Mouse (Mus musculus): Measurements from ENCODE around the gene Dip2c. TPM values are rescaled to one million over a fixed set of nuclear protein-coding genes. Genes with fewer than 3 reads are reported as not detected.

The Dip2c gene
- polyA plus RNA-seq, 1 experiment from 2014 or later, result 0.46 TPM

DNA sequence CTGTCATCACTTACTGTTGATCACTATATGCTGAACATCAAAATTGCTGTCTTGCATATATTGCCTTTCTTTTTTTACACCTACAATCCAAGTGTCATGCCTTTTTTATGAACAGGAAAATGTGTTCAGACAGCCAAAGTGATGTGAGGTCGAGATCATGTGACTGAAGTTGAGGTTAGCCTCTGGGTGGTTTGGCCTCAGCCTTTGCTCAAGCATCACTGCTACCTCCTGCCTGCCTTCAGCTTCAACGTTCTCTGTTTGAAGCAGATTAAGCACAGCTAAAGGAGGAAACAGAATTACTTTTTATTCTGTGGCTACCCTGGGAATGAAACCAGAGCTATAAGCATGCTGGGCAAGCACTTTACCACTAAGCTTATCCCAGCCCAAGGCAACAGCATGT lies 13.6 kb downstream of the Dip2c start:
- ATAC-seq (ENCODE audit: insufficient read depth), result no peak
- Histone ChIP-seq H3K4me2 (no peak overlapping the region), H3K9me3 (replicated peaks) (no peaks in the 10 kb centered on the region), H3K36me3 (replicated peaks) (no peaks in the 10 kb centered on the region), H3K27ac (replicated peaks) (no peak overlapping the region), H3K9ac (no peak overlapping the region), H3K4me1 (replicated peaks) (no peaks in the 10 kb centered on the region), H3K4me3 (replicated peaks) (no peak overlapping the region), H3K27me3 (no peaks in the 10 kb centered on the region)
- 25% methylated on average over 2 of the region's 2 CpGs for WGBS (ENCODE audit: insufficient replicate concordance)

DNA sequence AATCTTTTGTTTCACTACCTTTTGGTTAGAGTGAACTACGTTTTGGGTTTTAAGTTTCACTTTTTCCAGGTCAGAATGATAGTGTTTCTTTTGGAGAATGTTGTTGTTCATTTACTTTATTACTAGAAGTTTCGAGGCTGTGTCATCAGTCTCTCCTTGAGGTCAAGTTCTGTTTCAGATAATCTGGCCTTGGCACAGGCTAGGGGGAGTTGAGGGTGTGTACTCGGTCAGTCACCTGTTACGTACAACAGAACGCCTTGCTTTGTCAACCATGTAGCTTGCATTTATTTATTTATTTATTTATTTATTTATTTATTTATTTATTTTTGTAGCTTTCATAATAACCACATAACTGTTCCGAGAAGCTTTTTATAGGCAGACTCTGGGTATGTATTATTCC lies 20.0 kb downstream of the Dip2c start:
- Histone ChIP-seq H3K9me3 (replicated peaks) (no peaks in the 10 kb centered on the region), H3K27me3 (no peaks in the 10 kb centered on the region), H3K9ac (no peak overlapping the region), H3K36me3 (replicated peaks) (no peaks in the 10 kb centered on the region), H3K27ac (replicated peaks) (no peak overlapping the region), H3K4me1 (replicated peaks) (no peaks in the 10 kb centered on the region), H3K4me3 (replicated peaks) (no peak overlapping the region), H3K4me2 (no peak overlapping the region)
- WGBS (ENCODE audit: insufficient replicate concordance), result 58% methylated on average over 6 of the region's 6 CpGs
- no peak for ATAC-seq (ENCODE audit: insufficient read depth)

DNA sequence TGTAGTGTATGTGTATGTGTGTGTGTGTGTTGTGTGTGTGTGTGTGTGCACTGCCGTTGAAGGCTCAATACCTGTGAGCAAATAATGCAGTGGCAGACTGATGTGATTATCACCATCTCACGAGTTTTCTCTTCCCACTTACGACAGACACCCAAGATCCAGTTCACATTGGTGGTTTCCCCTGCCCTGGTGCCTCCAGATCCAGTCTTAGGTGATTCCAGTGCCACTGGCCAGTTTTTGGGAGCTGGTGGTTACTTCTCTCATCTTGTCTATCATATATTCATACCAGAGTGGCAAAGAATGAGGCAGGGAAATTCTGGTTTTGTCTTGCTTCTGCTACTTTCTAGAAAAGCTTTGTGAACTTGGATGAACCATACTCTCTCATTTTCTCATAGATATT lies 20.9 kb downstream of the Dip2c start:
- Histone ChIP-seq H3K27me3 (no peaks in the 10 kb centered on the region), H3K9me3 (replicated peaks) (no peaks in the 10 kb centered on the region), H3K4me2 (no peak overlapping the region), H3K9ac (no peak overlapping the region), H3K36me3 (replicated peaks) (no peaks in the 10 kb centered on the region), H3K4me3 (replicated peaks) (no peak overlapping the region), H3K27ac (replicated peaks) (no peak overlapping the region), H3K4me1 (replicated peaks) (no peaks in the 10 kb centered on the region)
- 56% methylated on average over 3 of the region's 3 CpGs for WGBS (ENCODE audit: insufficient replicate concordance)
- no peak for ATAC-seq (ENCODE audit: insufficient read depth)

DNA sequence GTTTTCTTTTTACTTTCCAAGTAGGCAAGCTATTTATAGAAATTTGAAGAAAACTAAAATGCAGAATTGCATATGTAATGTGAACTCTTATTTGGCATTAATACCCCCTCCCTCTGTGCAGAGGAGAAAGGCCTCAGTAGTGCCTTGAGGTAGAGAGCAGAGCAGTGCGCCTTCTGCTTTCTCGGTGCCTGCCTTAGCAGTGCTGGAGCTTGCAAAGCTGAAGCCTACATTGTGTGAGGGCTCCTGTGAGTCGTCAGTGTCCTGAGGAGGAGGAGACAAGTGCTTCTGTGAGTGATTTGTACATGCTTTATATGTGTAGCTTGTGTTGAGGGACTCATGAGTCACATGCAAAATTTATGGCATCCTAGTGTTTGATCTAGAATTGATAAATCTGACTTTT lies 21.4 kb downstream of the Dip2c start:
- Histone ChIP-seq H3K4me2 (no peak overlapping the region), H3K4me3 (replicated peaks) (no peak overlapping the region), H3K27ac (replicated peaks) (no peak overlapping the region), H3K36me3 (replicated peaks) (no peaks in the 10 kb centered on the region), H3K9ac (no peak overlapping the region), H3K27me3 (no peaks in the 10 kb centered on the region), H3K4me1 (replicated peaks) (no peaks in the 10 kb centered on the region), H3K9me3 (replicated peaks) (no peaks in the 10 kb centered on the region)
- no peak for ATAC-seq (ENCODE audit: insufficient read depth)
- WGBS (ENCODE audit: insufficient replicate concordance), result 57% methylated on average over 3 of the region's 3 CpGs

DNA sequence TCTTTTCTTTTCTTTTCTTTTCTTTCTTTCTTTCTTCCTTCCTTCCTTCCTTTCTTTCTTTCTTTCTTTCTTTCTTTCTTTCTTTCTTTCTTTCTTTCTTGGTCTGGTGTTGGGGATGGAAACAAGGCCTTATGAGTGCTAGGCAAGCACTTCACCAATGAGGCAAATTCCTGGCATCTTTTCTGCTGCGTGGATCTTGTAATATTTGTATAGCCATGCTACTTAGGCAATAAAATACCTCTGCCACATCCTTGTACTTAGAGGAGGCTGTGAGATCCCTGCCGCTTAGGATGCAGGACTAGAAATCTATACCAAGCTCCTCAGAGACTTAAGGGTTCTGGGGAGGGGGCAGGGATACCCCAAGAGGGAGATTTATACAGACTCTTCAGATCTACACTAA lies 23.3 kb downstream of the Dip2c start:
- no peak for ATAC-seq (ENCODE audit: insufficient read depth)
- Histone ChIP-seq H3K4me3 (replicated peaks) (no peak overlapping the region), H3K27ac (replicated peaks) (no peak overlapping the region), H3K27me3 (no peaks in the 10 kb centered on the region), H3K9ac (no peak overlapping the region), H3K9me3 (replicated peaks) (no peaks in the 10 kb centered on the region), H3K4me2 (no peak overlapping the region), H3K4me1 (replicated peaks) (no peaks in the 10 kb centered on the region), H3K36me3 (replicated peaks) (no peaks in the 10 kb centered on the region)
- WGBS (ENCODE audit: insufficient replicate concordance), result 64% methylated on average over 2 of the region's 2 CpGs

DNA sequence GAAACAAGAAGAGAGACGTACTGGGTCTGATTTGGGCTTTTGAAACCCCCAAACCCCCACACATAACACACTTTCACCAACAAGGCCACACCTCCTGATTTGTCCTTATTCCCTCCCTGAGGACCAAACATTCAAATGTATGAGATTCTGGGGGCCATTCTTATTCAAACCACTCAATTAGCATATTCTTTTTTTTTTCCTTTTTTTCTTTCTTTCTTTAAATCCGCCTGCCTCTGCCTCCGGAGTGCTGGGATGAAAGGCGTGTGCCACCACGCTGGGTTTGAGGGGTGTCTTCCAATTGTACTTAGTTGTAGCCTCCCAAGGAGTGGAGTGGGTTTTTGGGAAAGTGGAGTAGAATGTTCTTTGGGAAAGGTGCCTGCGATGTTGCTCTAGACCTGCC lies 32.5 kb downstream of the Dip2c start:
- Histone ChIP-seq H3K27ac (replicated peaks) (no peak overlapping the region), H3K4me3 (replicated peaks) (no peak overlapping the region), H3K9me3 (replicated peaks) (no peaks in the 10 kb centered on the region), H3K36me3 (replicated peaks) (no peaks in the 10 kb centered on the region), H3K4me2 (no peak overlapping the region), H3K9ac (no peak overlapping the region), H3K27me3 (no peaks in the 10 kb centered on the region), H3K4me1 (replicated peaks) (no peaks in the 10 kb centered on the region)
- ATAC-seq (ENCODE audit: insufficient read depth), result no peak
- 68% methylated on average over 6 of the region's 6 CpGs for WGBS (ENCODE audit: insufficient replicate concordance)

DNA sequence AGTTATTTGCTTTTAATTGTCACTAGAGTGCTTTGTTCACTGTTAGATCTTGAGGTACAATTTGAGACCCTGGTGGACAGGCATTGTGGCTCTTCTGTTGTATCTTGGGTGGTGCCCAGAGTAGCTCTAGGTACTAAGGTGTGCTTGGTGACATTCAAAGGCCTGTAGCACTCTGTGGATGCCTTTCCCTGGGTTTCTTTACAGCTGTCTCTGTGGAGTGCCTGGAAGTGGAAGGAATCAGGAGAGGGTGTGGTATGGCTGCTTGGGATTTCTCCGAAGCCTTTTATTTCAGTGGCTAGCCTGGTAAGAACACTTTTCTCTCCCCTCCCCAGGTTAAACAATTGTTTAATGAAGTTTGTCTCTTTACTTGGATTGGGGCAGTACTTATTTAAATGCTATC lies 34.5 kb downstream of the Dip2c start:
- Histone ChIP-seq H3K9me3 (replicated peaks) (no peaks in the 10 kb centered on the region), H3K4me3 (replicated peaks) (no peak overlapping the region), H3K27me3 (no peaks in the 10 kb centered on the region), H3K27ac (replicated peaks) (no peak overlapping the region), H3K36me3 (replicated peaks) (no peaks in the 10 kb centered on the region), H3K4me2 (no peak overlapping the region), H3K4me1 (replicated peaks) (no peaks in the 10 kb centered on the region), H3K9ac (no peak overlapping the region)
- WGBS (ENCODE audit: insufficient replicate concordance), result 80% methylated on average over 1 of the region's 1 CpGs
- no peak for ATAC-seq (ENCODE audit: insufficient read depth)

DNA sequence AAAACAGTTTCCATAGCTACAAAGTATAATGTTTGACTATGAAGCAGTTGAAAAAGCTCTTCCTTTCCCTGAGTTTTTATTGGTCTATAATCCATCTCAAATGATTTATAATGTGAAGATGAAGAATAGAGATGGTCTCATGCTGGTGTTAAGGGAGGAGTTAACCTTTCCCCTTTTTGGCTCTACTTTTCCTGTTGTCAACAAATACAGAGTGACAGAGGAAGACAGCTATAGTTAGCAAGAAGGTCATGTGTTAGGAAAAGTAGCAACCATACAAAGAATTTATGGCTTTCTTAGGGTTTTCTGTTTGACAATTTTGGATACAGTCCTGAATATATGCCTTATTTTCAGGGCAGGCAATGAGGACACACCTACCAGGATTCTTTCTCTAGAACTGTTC lies 36.6 kb downstream of the Dip2c start:
- no peak overlapping the region for H3K9ac ChIP-seq
- no peak overlapping the region for H3K4me3 ChIP-seq (replicated peaks)
- H3K4me2 ChIP-seq, result no peak overlapping the region
- H3K9me3 ChIP-seq (replicated peaks), result no peaks in the 10 kb centered on the region
- no peaks in the 10 kb centered on the region for H3K36me3 ChIP-seq (replicated peaks)
- no peaks in the 10 kb centered on the region for H3K4me1 ChIP-seq (replicated peaks)
- H3K27ac ChIP-seq (replicated peaks), result no peak overlapping the region
- no peak for ATAC-seq (ENCODE audit: insufficient read depth)
- no peaks in the 10 kb centered on the region for H3K27me3 ChIP-seq

DNA sequence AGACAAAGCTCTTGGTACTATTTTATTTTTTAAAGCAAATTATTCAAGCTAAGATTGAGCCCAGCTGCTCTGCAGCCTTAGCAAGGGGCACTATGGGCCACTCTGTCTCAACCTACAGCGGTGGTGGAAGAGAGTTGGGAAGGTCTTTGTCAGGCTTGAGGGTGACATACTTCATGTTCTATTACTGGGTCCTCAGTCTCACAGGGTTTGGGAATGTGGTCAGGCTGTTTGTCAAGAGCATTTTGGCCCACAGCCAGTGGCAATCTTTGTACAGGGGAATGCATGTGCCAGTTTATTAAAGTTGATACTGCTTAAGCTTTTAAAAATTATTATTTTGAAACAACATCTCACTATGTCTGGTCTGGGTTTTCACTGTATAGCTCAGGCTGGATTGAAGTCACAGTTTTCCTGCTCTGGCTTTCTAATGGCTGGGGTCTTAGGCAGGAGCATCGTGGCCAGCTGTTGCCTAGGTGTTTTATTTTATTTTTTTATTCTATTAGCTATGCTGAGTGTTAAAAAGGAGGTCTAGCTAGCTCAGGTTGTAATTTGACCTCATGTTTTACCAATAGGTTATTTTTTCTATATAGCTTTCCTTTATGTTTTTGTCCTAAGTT lies 37.9 kb downstream of the Dip2c start:
- no peaks in the 10 kb centered on the region for H3K36me3 ChIP-seq (replicated peaks)
- no peak overlapping the region for H3K27ac ChIP-seq (replicated peaks)
- no peak overlapping the region for H3K4me2 ChIP-seq
- no peak for ATAC-seq (ENCODE audit: insufficient read depth)
- H3K4me1 ChIP-seq (replicated peaks), result no peaks in the 10 kb centered on the region
- no peak overlapping the region for H3K9ac ChIP-seq
- H3K4me3 ChIP-seq (replicated peaks), result no peak overlapping the region
- H3K27me3 ChIP-seq, result no peaks in the 10 kb centered on the region
- no peaks in the 10 kb centered on the region for H3K9me3 ChIP-seq (replicated peaks)
- WGBS (ENCODE audit: insufficient replicate concordance), result 56% methylated on average over 2 of the region's 2 CpGs

DNA sequence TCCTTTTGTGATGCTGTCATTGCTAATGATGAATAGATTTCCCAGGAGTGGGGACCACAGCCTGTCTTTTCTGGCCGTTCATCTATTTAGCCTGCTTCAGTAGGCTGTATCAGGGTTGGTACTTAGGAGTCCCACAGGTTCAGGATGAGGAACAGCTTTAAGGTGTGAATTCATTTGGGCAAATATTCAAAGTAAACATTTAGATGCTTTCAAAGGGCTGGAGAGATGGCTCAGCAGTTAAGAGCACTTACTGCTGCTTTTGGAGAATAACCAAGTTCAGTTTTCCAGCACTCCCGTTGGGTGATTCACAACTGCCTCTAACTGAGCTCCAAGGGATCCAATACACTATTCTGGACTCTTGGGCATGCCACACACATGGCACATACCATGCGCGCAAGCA lies 38.4 kb downstream of the Dip2c start:
- no peaks in the 10 kb centered on the region for H3K9me3 ChIP-seq (replicated peaks)
- no peak for ATAC-seq (ENCODE audit: insufficient read depth)
- H3K36me3 ChIP-seq (replicated peaks), result no peaks in the 10 kb centered on the region
- no peak overlapping the region for H3K4me2 ChIP-seq
- H3K4me1 ChIP-seq (replicated peaks), result no peaks in the 10 kb centered on the region
- no peak overlapping the region for H3K27ac ChIP-seq (replicated peaks)
- no peaks in the 10 kb centered on the region for H3K27me3 ChIP-seq
- no peak overlapping the region for H3K4me3 ChIP-seq (replicated peaks)
- WGBS (ENCODE audit: insufficient replicate concordance), result 67% methylated on average over 4 of the region's 4 CpGs
- H3K9ac ChIP-seq, result no peak overlapping the region

DNA sequence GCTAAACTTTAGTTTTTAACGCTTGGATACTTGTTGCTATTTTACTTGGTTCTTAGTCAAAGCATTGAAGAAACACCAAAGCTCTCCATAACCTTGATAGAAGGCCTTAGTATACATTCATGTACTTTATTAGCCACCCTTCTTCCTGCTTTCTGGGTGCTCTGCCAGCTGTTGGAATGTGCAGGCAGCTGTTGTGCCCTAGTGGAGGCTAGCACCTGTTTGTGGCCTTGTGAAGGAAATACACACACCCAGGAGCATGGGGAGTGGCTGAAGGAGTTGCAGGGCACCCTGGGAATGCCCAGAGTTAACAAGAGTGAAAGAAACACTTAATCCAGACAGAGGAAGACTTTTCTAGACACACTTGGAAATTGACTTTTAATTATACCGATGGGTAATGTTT lies 43.4 kb downstream of the Dip2c start:
- 51% methylated on average over 2 of the region's 2 CpGs for WGBS (ENCODE audit: insufficient replicate concordance)
- Histone ChIP-seq H3K4me3 (replicated peaks) (no peak overlapping the region), H3K36me3 (replicated peaks) (no peaks in the 10 kb centered on the region), H3K27me3 (no peaks in the 10 kb centered on the region), H3K4me1 (replicated peaks) (no peaks in the 10 kb centered on the region), H3K9me3 (replicated peaks) (no peaks in the 10 kb centered on the region), H3K4me2 (no peak overlapping the region), H3K9ac (no peak overlapping the region), H3K27ac (replicated peaks) (no peak overlapping the region)
- no peak for ATAC-seq (ENCODE audit: insufficient read depth)

DNA sequence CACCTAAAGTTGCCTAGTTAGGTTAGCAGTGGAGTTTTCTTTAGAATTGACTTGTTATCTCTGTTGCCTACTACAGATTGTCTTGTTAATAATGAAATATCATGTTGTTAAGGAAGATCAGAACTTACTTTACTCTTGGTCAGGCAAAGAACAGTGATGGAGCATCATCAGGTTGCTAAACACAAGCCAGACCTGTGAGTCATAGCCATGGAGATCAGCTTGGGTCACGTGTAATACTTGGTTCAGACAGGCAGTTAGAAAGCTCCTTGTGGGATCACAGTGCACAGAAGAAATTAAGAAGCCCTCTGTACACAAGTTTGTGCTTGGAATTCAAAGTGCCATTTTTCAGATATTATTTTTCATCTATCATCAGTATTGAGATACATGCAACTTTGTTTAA lies 48.9 kb downstream of the Dip2c start:
- H3K4me3 ChIP-seq (replicated peaks), result no peak overlapping the region
- H3K4me2 ChIP-seq, result no peak overlapping the region
- no peaks in the 10 kb centered on the region for H3K9me3 ChIP-seq (replicated peaks)
- H3K27me3 ChIP-seq, result no peaks in the 10 kb centered on the region
- ATAC-seq (ENCODE audit: insufficient read depth), result no peak
- H3K36me3 ChIP-seq (replicated peaks), result no peaks in the 10 kb centered on the region
- H3K27ac ChIP-seq (replicated peaks), result no peak overlapping the region
- H3K4me1 ChIP-seq (replicated peaks), result no peaks in the 10 kb centered on the region
- no peak overlapping the region for H3K9ac ChIP-seq
- WGBS (ENCODE audit: insufficient replicate concordance), result 48% methylated on average over 1 of the region's 1 CpGs
